Mouse (Mus musculus): ENCODE results near the gene Fam135a. TPM values are rescaled to one million over a fixed set of nuclear protein-coding genes. Genes with fewer than 3 reads are reported as not detected.

Fam135a gene
- polyA plus RNA-seq, 1 experiment from 2014 or later, result 7.2 TPM

GRCm38 (mm10) chr1:24086176-24086575, 14.0 kb downstream of the Fam135a start:
- H3K27me3 ChIP-seq (ENCODE audit: insufficient read depth, low read length), result no peaks in the 10 kb centered on the region
- H3K27ac ChIP-seq (ENCODE audit: low read depth), result no peak overlapping the region

DNA sequence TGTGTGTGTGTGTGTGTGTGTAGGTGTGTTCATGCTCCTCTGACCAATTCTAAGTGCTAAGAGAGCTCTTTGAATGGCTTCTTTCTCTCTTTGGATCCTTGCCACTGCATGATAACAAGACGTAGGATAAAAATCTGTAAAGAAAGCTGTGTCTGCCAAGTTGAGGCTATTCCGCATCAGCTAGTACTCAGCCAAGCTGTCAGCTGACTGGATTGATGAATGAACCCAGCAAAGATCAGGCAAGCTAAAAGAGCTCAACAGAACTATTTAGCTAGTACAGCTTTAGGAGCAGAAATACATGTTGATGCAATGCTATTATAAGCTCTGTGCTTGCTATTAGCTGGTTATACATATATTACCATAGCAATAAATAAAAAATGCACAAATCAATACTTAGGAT, 25.7 kb downstream of the Fam135a start:
- DNase-seq (no peak), ATAC-seq (no peak)
- Histone ChIP-seq H3K4me3 (ENCODE audit: low read depth, low read length) (no peak overlapping the region), H3K36me3 (replicated peaks; ENCODE audit: insufficient read depth, low read length) (peaks cover 3% of the 10 kb centered on the region; the same call in 1 of the 2 replicates), H3K27ac (ENCODE audit: low read depth) (no peak overlapping the region), H3K27me3 (ENCODE audit: insufficient read depth, low read length) (no peaks in the 10 kb centered on the region), H3K4me2 (ENCODE audit: low read depth, low read length) (no peak overlapping the region), H3K9ac (replicated peaks) (no peak overlapping the region), H3K4me1 (ENCODE audit: insufficient read depth) (no peaks in the 10 kb centered on the region), H3K9me3 (ENCODE audit: low read length) (no peaks in the 10 kb centered on the region)
- 69% methylated on average over 2 of the region's 2 CpGs for WGBS (ENCODE audit: insufficient replicate concordance)
- TF ChIP-seq EP300 (IDR thresholded peaks at IDR 0.05; ENCODE audit: low read depth) (no peak), CTCF (IDR thresholded peaks at IDR 0.05; ENCODE audit: low read depth) (no peak)

More at GRCm38 (mm10) chr1:24086176-24086575, 14.0 kb downstream of the Fam135a start:
- no peak overlapping the region for H3K4me3 ChIP-seq (ENCODE audit: low read depth, low read length)
- no peaks in the 10 kb centered on the region for H3K36me3 ChIP-seq (replicated peaks; ENCODE audit: insufficient read depth, low read length)
- WGBS (ENCODE audit: insufficient replicate concordance), result 77% methylated on average over 3 of the region's 3 CpGs
- no peaks in the 10 kb centered on the region for H3K9me3 ChIP-seq (ENCODE audit: low read length)
- DNase-seq (no peak), ATAC-seq (no peak)
- no peaks in the 10 kb centered on the region for H3K4me1 ChIP-seq (ENCODE audit: insufficient read depth)
- H3K4me2 ChIP-seq (ENCODE audit: low read depth, low read length), result no peak overlapping the region
- no peak overlapping the region for H3K9ac ChIP-seq (replicated peaks)
- no peak for TF ChIP-seq CTCF (IDR thresholded peaks at IDR 0.05; ENCODE audit: low read depth)
- no peak for TF ChIP-seq EP300 (IDR thresholded peaks at IDR 0.05; ENCODE audit: low read depth)

DNA sequence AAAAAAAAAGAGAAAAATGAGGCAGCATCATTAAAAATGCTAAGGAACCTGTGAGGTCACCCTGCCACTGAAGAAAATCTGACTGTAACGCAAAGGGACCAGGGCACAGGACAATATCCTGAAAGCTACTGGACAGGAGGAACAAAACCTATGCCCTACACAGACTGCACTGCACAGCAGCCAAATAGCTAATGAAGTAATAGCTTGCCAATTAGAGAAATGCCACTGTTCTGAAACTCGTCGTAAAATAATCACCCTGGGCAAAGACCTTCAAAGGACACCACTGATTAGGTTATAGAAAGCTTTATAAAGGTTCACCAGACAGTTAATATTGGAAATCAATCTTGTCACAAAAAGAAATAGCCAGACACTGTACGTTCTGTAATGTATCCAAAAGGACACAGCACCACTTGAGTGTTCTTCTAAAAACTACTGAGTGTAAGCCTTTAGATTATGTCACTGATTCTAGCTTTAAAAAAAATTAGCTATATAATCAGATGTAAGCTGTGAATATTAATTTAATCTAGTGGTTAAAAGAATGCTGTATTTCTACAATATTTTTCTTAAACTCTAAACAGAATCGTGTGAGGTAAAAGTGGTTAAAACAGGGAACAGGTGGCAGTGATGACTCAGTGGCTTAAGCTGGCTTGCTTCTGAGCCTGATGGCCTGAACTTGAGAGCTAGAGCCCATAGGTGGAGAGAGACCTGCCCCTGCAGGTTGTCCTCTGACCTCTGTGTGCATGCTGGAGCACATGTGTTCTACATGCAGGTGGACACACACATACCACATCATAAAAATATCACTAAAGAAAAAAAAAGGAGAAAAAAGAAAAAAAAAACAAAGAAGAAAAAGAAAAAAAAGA, 26.5 kb downstream of the Fam135a start:
- TF ChIP-seq EP300 (IDR thresholded peaks at IDR 0.05; ENCODE audit: low read depth) (no peak), CTCF (IDR thresholded peaks at IDR 0.05; ENCODE audit: low read depth) (no peak)
- H3K9ac ChIP-seq (replicated peaks), result no peak overlapping the region
- H3K9me3 ChIP-seq (ENCODE audit: low read length), result no peaks in the 10 kb centered on the region
- no peak overlapping the region for H3K27ac ChIP-seq (ENCODE audit: low read depth)
- no peaks in the 10 kb centered on the region for H3K4me1 ChIP-seq (ENCODE audit: insufficient read depth)
- WGBS (ENCODE audit: insufficient replicate concordance), result 75% methylated on average over 5 of the region's 5 CpGs
- DNase-seq, result no peak
- ATAC-seq, result no peak
- no peak overlapping the region for H3K4me2 ChIP-seq (ENCODE audit: low read depth, low read length)
- H3K36me3 ChIP-seq (replicated peaks; ENCODE audit: insufficient read depth, low read length), result peaks cover 3% of the 10 kb centered on the region; the same call in 1 of the 2 replicates
- H3K4me3 ChIP-seq (ENCODE audit: low read depth, low read length), result no peak overlapping the region
- H3K27me3 ChIP-seq (ENCODE audit: insufficient read depth, low read length), result no peaks in the 10 kb centered on the region

DNA sequence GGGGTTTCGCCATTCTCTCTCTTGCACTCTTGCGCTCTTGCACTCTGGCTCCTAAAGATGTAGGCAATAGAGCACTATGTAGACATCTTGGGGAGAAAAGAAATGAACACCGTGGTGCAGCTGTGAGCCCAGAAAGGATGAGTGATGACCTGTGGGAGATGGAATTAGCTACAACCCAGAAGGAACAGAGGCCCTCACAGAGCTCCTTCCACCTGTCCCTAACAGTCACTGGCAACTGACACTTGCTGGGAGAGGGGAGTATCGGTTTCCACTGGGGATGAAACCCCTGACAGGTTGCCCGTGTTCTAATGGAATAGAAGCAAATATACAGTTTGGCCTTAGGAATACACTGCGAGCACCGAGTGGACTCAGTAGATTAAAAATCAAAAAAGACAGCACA, 31.3 kb downstream of the Fam135a start:
- Histone ChIP-seq H3K9me3 (ENCODE audit: low read length) (no peaks in the 10 kb centered on the region), H3K4me1 (ENCODE audit: insufficient read depth) (no peaks in the 10 kb centered on the region), H3K9ac (replicated peaks) (no peak overlapping the region), H3K4me2 (ENCODE audit: low read depth, low read length) (no peak overlapping the region), H3K27ac (ENCODE audit: low read depth) (no peak overlapping the region), H3K27me3 (ENCODE audit: insufficient read depth, low read length) (no peaks in the 10 kb centered on the region), H3K4me3 (ENCODE audit: low read depth, low read length) (no peak overlapping the region), H3K36me3 (replicated peaks; ENCODE audit: insufficient read depth, low read length) (peaks cover 3% of the 10 kb centered on the region; the same call in 1 of the 2 replicates)
- DNase-seq, result no peak
- TF ChIP-seq CTCF (IDR thresholded peaks at IDR 0.05; ENCODE audit: low read depth) (no peak), EP300 (IDR thresholded peaks at IDR 0.05; ENCODE audit: low read depth) (no peak)
- WGBS (ENCODE audit: insufficient replicate concordance), result 90% methylated on average over 7 of the region's 7 CpGs
- ATAC-seq, result no peak

DNA sequence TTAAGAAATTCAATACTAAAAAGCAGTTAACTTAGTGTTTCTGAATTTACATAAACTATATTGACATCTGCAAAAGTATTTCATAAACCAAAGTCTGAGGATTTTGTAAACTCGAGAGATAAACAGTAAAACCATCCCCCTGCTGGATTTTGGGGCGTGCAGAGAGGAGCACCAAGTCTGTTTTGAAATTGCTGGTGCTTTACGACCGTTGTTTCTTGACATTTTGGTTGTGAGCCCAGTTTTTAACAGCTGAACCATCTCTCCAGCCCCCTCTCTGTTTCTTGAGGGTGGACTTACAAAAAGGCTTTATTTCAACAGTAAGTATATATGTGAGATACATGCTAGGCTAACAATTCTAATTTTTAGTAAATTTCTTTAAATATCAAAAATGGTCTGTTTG, 33.4 kb downstream of the Fam135a start:
- no peak overlapping the region for H3K4me2 ChIP-seq (ENCODE audit: low read depth, low read length)
- no peaks in the 10 kb centered on the region for H3K4me1 ChIP-seq (ENCODE audit: insufficient read depth)
- ATAC-seq, result no peak
- 77% methylated on average over 4 of the region's 4 CpGs for WGBS (ENCODE audit: insufficient replicate concordance)
- peaks cover 3% of the 10 kb centered on the region; the same call in 1 of the 2 replicates for H3K36me3 ChIP-seq (replicated peaks; ENCODE audit: insufficient read depth, low read length)
- no peak overlapping the region for H3K27ac ChIP-seq (ENCODE audit: low read depth)
- TF ChIP-seq EP300 (IDR thresholded peaks at IDR 0.05; ENCODE audit: low read depth), result no peak
- no peak for TF ChIP-seq CTCF (IDR thresholded peaks at IDR 0.05; ENCODE audit: low read depth)
- no peak overlapping the region for H3K4me3 ChIP-seq (ENCODE audit: low read depth, low read length)
- H3K9me3 ChIP-seq (ENCODE audit: low read length), result no peaks in the 10 kb centered on the region
- no peak overlapping the region for H3K9ac ChIP-seq (replicated peaks)
- DNase-seq, result no peak
- no peaks in the 10 kb centered on the region for H3K27me3 ChIP-seq (ENCODE audit: insufficient read depth, low read length)

DNA sequence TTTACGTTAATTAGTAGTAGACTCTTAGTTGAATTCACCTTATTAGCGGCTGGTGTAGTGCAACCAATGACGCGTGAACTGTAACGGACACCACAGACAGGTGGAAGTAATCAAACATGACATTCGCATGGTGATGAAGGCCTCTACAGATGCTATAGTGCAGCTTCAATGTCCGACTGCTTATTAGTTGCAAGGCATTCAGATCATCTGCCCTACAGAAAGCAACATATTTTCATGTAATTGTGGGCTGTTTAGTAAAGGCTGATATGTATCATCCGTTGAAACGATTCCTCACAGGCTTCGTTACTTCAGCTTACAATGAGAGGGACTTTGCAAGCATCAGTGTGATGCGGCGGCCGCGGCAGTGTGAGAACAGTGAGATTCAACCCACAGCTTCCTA, 44.4 kb downstream of the Fam135a start:
- no peak overlapping the region for H3K9ac ChIP-seq (replicated peaks)
- no peak overlapping the region for H3K4me2 ChIP-seq (ENCODE audit: low read depth, low read length)
- H3K36me3 ChIP-seq (replicated peaks; ENCODE audit: insufficient read depth, low read length), result 0 out of 2 replicates have a peak, but pooled peaks cover 2% of the 10 kb centered on the region
- H3K4me1 ChIP-seq (ENCODE audit: insufficient read depth), result no peaks in the 10 kb centered on the region
- DNase-seq, result no peak
- no peak for ATAC-seq
- H3K9me3 ChIP-seq (ENCODE audit: low read length), result no peaks in the 10 kb centered on the region
- no peaks in the 10 kb centered on the region for H3K27me3 ChIP-seq (ENCODE audit: insufficient read depth, low read length)
- H3K4me3 ChIP-seq (ENCODE audit: low read depth, low read length), result no peak overlapping the region
- TF ChIP-seq CTCF (IDR thresholded peaks at IDR 0.05; ENCODE audit: low read depth) (no peak), EP300 (IDR thresholded peaks at IDR 0.05; ENCODE audit: low read depth) (no peak)
- H3K27ac ChIP-seq (ENCODE audit: low read depth), result no peak overlapping the region
- 84% methylated on average over 14 of the region's 14 CpGs for whole genome bisulfite sequencing (ENCODE audit: insufficient replicate concordance)
